9 mouse cellular contexts compared by ENCODE assay signal in genomic region chr7:130546421-130546790, GRCm38 (mm10). TPM values are rescaled to one million over a fixed set of nuclear protein-coding genes. Genes with fewer than 3 reads are reported as not detected.
A peak's percentile ranks its signal among the peaks of the same experiment; 100 is the strongest.
DNase-seq lines count a peak whose midpoint lies in the region; ATAC-seq and TF ChIP-seq lines count a peak whose summit lies in the region.
"Had no signal": no experiment of that assay in that cellular context is flagged by ENCODE, and none has a peak within 500 bp of the region (broad histone marks: within the 10 kb centered on the region; RNA-seq: fewer than 3 reads in every experiment).

No protein-coding gene starts in this region.

- TF ChIP-seq CTCF in olfactory bulb, adult 2 months (IDR thresholded peaks at IDR 0.05; ENCODE audit: insufficient read depth, low read depth, low read length), result no peak

- DNase-seq in limb, embryonic 11.5 days (ENCODE audit: low spot score), result no peak
- no peak for DNase-seq in right cerebral cortex, postnatal 14 days
- DNase-seq in spleen, postnatal 10 days (ENCODE audit: low spot score in 2 of 2), result no peak
- no peak for DNase-seq in layer of hippocampus, adult 9-11 months

- no peak for ATAC-seq in megakaryocyte, adult 5-6 weeks (ENCODE audit: poor library complexity, severe bottlenecking)
- ATAC-seq in limb, embryonic 11.5 days (ENCODE audit: insufficient number of reproducible peaks, low FRiP score, low TSS enrichment, low read depth), result no peak

- 9% methylated on average over 7 of the region's 7 CpGs for WGBS in limb, embryonic 11.5 days
- WGBS in olfactory bulb, adult 2 months, result 2% methylated on average over 7 of the region's 7 CpGs

- peak overlapping the region; percentile 98 for H3K9ac ChIP-seq in limb, embryonic 11.5 days (ENCODE audit: low read length)

- H3K4me2 ChIP-seq in limb, embryonic 11.5 days (ENCODE audit: low read depth, severe bottlenecking), result peak overlapping the region; percentile 70

- TF ChIP-seq POLR2A in olfactory bulb, adult 2 months (IDR thresholded peaks at IDR 0.05; ENCODE audit: insufficient read depth, low read depth, low read length), result no peak

- H3K9me3 ChIP-seq in megakaryocyte, embryonic 14.5 days, result peaks cover 8% of the 10 kb centered on the region
- no peaks in the 10 kb centered on the region for H3K9me3 ChIP-seq in erythroblast, embryonic 14.5 days (ENCODE audit: control insufficient read depth, low read length)
- no peaks in the 10 kb centered on the region for H3K9me3 ChIP-seq in limb, embryonic 11.5 days (ENCODE audit: control insufficient read depth, low read length)

- H3K4me1 ChIP-seq in megakaryocyte, embryonic 14.5 days, result peaks cover 37% of the 10 kb centered on the region
- H3K4me1 ChIP-seq in erythroblast, embryonic 14.5 days (ENCODE audit: control insufficient read depth), result peaks cover 32% of the 10 kb centered on the region
- H3K4me1 ChIP-seq in limb, embryonic 11.5 days (ENCODE audit: control insufficient read depth, insufficient read depth, low read length), result peaks cover 5% of the 10 kb centered on the region
- H3K4me1 ChIP-seq in olfactory bulb, adult 2 months (ENCODE audit: control insufficient read depth, insufficient read depth, low read length), result peaks cover 3% of the 10 kb centered on the region; the same call in 1 of the 2 replicates

- peaks cover 37% of the 10 kb centered on the region for H3K36me3 ChIP-seq in megakaryocyte, embryonic 14.5 days (replicated peaks; ENCODE audit: low read length)
- H3K36me3 ChIP-seq in erythroblast, embryonic 14.5 days (ENCODE audit: control insufficient read depth), result peaks cover 43% of the 10 kb centered on the region
- peaks cover 8% of the 10 kb centered on the region; the same call in 1 of the 2 replicates for H3K36me3 ChIP-seq in limb, embryonic 11.5 days (ENCODE audit: control insufficient read depth, insufficient read depth, low read length)

- peak overlapping the region; percentile 100 for H3K27ac ChIP-seq in limb, embryonic 11.5 days (replicated peaks; ENCODE audit: low read depth, low read length)
- peak overlapping the region; percentile 85 for H3K27ac ChIP-seq in olfactory bulb, adult 2 months (ENCODE audit: insufficient read depth, low read depth, low read length)

- H3K4me3 ChIP-seq in megakaryocyte, embryonic 14.5 days (replicated peaks), result peak overlapping the region; percentile 100
- H3K4me3 ChIP-seq in erythroblast, embryonic 14.5 days (replicated peaks), result peak overlapping the region; percentile 98
- peak overlapping the region; percentile 67 for H3K4me3 ChIP-seq in limb, embryonic 11.5 days (ENCODE audit: low read depth, low read length)
- H3K4me3 ChIP-seq in olfactory bulb, adult 2 months (ENCODE audit: insufficient read depth, low read depth, low read length), result peak overlapping the region; percentile 94

- peaks cover 5% of the 10 kb centered on the region for H3K27me3 ChIP-seq in megakaryocyte, embryonic 14.5 days (replicated peaks)
- peaks cover 6% of the 10 kb centered on the region; the same call in 1 of the 2 replicates for H3K27me3 ChIP-seq in erythroblast, embryonic 14.5 days (ENCODE audit: control insufficient read depth)
- H3K27me3 ChIP-seq in limb, embryonic 11.5 days (ENCODE audit: control insufficient read depth, insufficient read depth, low read length), result no peaks in the 10 kb centered on the region

RNA-seq across cellular contexts. Expression of gene Ate1, which starts 26.2 kb away (rescaled TPM):
- 2.4 and 2.8 TPM in 2 replicates for polyA plus RNA-seq in megakaryocyte, embryonic 14.5 days (2012; ENCODE audit: insufficient read depth, low replicate concordance)
- 27.5 and 39.2 TPM in 2 replicates for total RNA-seq in megakaryocyte, adult 5-6 weeks (2015)
- 53.6 and 67.2 TPM in 2 replicates for total RNA-seq in megakaryocyte, adult 5-6 weeks (2017)
- polyA plus RNA-seq in erythroblast, embryonic 14.5 days (2012), result 0.18 and 0.34 TPM in 2 replicates
- 38.3 and 44.1 TPM in 2 replicates for polyA plus RNA-seq in limb, embryonic 11.5 days (2014; fragmentation: Nextera tagmentation; extraction: Ambion mirVana)
- polyA plus RNA-seq in olfactory bulb, adult 2 months (2012; ENCODE audit: insufficient read depth, insufficient read length, low replicate concordance, missing spikeins), result not detected in 2 replicates

RNA-seq across cellular contexts. Expression of gene Nsmce4a, which starts 26.5 kb away (rescaled TPM):
- 50.8 and 64.5 TPM in 2 replicates for polyA plus RNA-seq in megakaryocyte, embryonic 14.5 days (2012; ENCODE audit: insufficient read depth, low replicate concordance)
- total RNA-seq in megakaryocyte, adult 5-6 weeks (2015), result 152 and 195 TPM in 2 replicates
- 146 and 152 TPM in 2 replicates for total RNA-seq in megakaryocyte, adult 5-6 weeks (2017)
- 17.0 and 20.5 TPM in 2 replicates for polyA plus RNA-seq in erythroblast, embryonic 14.5 days (2012)
- polyA plus RNA-seq in limb, embryonic 11.5 days (2014; fragmentation: Nextera tagmentation; extraction: Ambion mirVana), result 234 and 240 TPM in 2 replicates
- polyA plus RNA-seq in olfactory bulb, adult 2 months (2012; ENCODE audit: insufficient read depth, insufficient read length, low replicate concordance, missing spikeins), result 530 TPM in 1 of 2 replicates, not detected in the other

RNA-seq across cellular contexts. Expression of gene Tacc2, which starts 30.8 kb away (rescaled TPM):
- polyA plus RNA-seq in megakaryocyte, embryonic 14.5 days (2012; ENCODE audit: insufficient read depth, low replicate concordance), result 3.2 and 7.6 TPM in 2 replicates
- total RNA-seq in megakaryocyte, adult 5-6 weeks (2015), result 0.38 and 1.8 TPM in 2 replicates
- 0.16 and 0.22 TPM in 2 replicates for total RNA-seq in megakaryocyte, adult 5-6 weeks (2017)
- polyA plus RNA-seq in erythroblast, embryonic 14.5 days (2012), result 0.03 and 0.08 TPM in 2 replicates
- 34.7 and 40.0 TPM in 2 replicates for polyA plus RNA-seq in limb, embryonic 11.5 days (2014; fragmentation: Nextera tagmentation; extraction: Ambion mirVana)
- polyA plus RNA-seq in olfactory bulb, adult 2 months (2012; ENCODE audit: insufficient read depth, insufficient read length, low replicate concordance, missing spikeins), result not detected in 2 replicates
- total RNA-seq: monocyte, adult 5-6 weeks had no signal
